Mouse (Mus musculus): ENCODE results near the gene Nup93.

- TF ChIP-seq HCFC1 (IDR thresholded peaks at IDR 0.05; ENCODE audit: low read depth, low read length) (no peak), CTCF (conservative IDR thresholded peaks at IDR 0.05 in 1 of 2, IDR thresholded peaks at IDR 0.05 in 1 of 2; ENCODE audit: low read depth in 2 of 2, low read length in 2 of 2) (no peak), BHLHE40 (IDR thresholded peaks at IDR 0.05; ENCODE audit: low read depth, low read length) (no peak), POLR2A (IDR thresholded peaks at IDR 0.05; ENCODE audit: low read depth, low read length) (no peak), EP300 (IDR thresholded peaks at IDR 0.05; ENCODE audit: low read length) (no peak), TBP (conservative IDR thresholded peaks at IDR 0.05; ENCODE audit: low read depth, low read length) (no peak), SIN3A (IDR thresholded peaks at IDR 0.05; ENCODE audit: low read length) (no peak), TCF12 (IDR thresholded peaks at IDR 0.05; ENCODE audit: low read depth, low read length) (no peak), ETS1 (conservative IDR thresholded peaks at IDR 0.05; ENCODE audit: low read depth, low read length) (no peak), ZC3H11A (IDR thresholded peaks at IDR 0.05; ENCODE audit: low read depth, low read length) (no peak), MAX (IDR thresholded peaks at IDR 0.05; ENCODE audit: low read length) (no peak)
These were observed 82.7 kb downstream of the Nup93 start for GRCm38 (mm10) chr8:94297101-94297500.
